Mouse (Mus musculus): Measurements from ENCODE around the gene Sipa1. TPM values are rescaled to one million over a fixed set of nuclear protein-coding genes. Genes with fewer than 3 reads are reported as not detected.

Sipa1 gene
- polyA plus RNA-seq, 1 experiment from 2014 or later, result 17.5 TPM

- 87% methylated on average over 4 of the region's 4 CpGs for WGBS
- Histone ChIP-seq H3K27me3 (ENCODE audit: control insufficient read depth, insufficient read depth, low read depth, low read length) (no peaks in the 10 kb centered on the region), H3K27ac (ENCODE audit: low read length) (no peak overlapping the region), H3K4me3 (ENCODE audit: low read depth, low read length) (no peak overlapping the region), H3K36me3 (ENCODE audit: control insufficient read depth, insufficient read depth, low read length) (peaks cover 38% of the 10 kb centered on the region), H3K9me3 (replicated peaks; ENCODE audit: control insufficient read depth, low read length, poor library complexity, severe bottlenecking) (no peaks in the 10 kb centered on the region), H3K4me2 (ENCODE audit: low read length) (no peak overlapping the region), H3K4me1 (ENCODE audit: control insufficient read depth, insufficient read depth, low read length) (no peaks in the 10 kb centered on the region; the same call in none of the 2 replicates), H3K9ac (ENCODE audit: low read depth, low read length) (no peak overlapping the region)
- no peak for ATAC-seq
These were observed 4.9 kb upstream of the Sipa1 start for GRCm38 (mm10) chr19:5668372-5668771.

DNA sequence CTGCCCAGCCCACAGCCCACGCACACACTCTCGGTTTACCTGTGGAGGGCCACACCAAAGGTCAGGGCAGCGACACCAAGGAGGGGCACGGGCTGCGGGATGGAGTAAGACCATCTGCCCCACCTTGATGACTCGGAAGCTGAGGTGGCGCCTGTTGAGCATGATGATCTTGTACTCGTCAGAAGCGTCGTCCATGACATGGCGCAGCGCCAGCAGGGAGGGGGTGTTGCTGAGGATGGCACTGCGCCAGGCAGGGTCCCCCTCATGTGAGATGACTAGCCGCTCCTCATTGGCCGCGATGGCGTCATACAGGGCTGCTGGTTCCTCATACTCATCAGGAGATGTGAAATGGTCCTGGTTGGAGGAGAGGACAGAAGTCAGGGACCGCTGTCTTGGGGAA, 2.9 kb upstream of the Sipa1 start:
- no peak overlapping the region for H3K27ac ChIP-seq (ENCODE audit: low read length)
- 94% methylated on average over 18 of the region's 18 CpGs for WGBS
- H3K9ac ChIP-seq (ENCODE audit: low read depth, low read length), result no peak overlapping the region
- H3K4me1 ChIP-seq (ENCODE audit: control insufficient read depth, insufficient read depth, low read length), result no peaks in the 10 kb centered on the region; the same call in none of the 2 replicates
- H3K27me3 ChIP-seq (ENCODE audit: control insufficient read depth, insufficient read depth, low read depth, low read length), result no peaks in the 10 kb centered on the region
- H3K4me2 ChIP-seq (ENCODE audit: low read length), result no peak overlapping the region
- no peak overlapping the region for H3K4me3 ChIP-seq (ENCODE audit: low read depth, low read length)
- no peak for ATAC-seq
- H3K9me3 ChIP-seq (replicated peaks; ENCODE audit: control insufficient read depth, low read length, poor library complexity, severe bottlenecking), result no peaks in the 10 kb centered on the region
- peaks cover 25% of the 10 kb centered on the region for H3K36me3 ChIP-seq (ENCODE audit: control insufficient read depth, insufficient read depth, low read length)

DNA sequence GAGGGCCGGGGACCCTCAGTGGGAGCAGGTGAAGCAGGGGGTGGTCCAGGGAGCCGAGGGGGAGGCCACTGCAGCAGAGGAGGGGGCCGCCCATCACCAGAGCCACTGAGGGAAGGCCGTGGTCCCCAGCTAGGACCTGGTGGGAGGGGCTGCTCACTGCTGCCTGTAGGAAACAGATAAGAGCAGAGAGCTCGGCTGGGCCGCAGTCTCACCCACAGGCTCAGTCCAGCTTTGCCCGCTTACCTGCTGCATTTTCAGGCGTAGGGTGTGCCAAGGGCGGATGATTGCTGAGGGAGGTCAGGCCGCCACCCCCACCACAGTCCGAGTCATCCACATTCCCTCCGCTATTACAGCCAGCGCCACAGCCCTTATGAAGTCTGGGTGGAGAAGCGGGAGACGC, 2.0 kb upstream of the Sipa1 start:
- no peak overlapping the region for H3K27ac ChIP-seq (ENCODE audit: low read length)
- no peak for ATAC-seq
- no peak overlapping the region for H3K4me2 ChIP-seq (ENCODE audit: low read length)
- H3K9me3 ChIP-seq (replicated peaks; ENCODE audit: control insufficient read depth, low read length, poor library complexity, severe bottlenecking), result no peaks in the 10 kb centered on the region
- H3K36me3 ChIP-seq (ENCODE audit: control insufficient read depth, insufficient read depth, low read length), result peaks cover 21% of the 10 kb centered on the region
- H3K9ac ChIP-seq (ENCODE audit: low read depth, low read length), result no peak overlapping the region
- H3K4me3 ChIP-seq (ENCODE audit: low read depth, low read length), result no peak overlapping the region
- H3K27me3 ChIP-seq (ENCODE audit: control insufficient read depth, insufficient read depth, low read depth, low read length), result no peaks in the 10 kb centered on the region
- H3K4me1 ChIP-seq (ENCODE audit: control insufficient read depth, insufficient read depth, low read length), result no peaks in the 10 kb centered on the region; the same call in none of the 2 replicates
- 94% methylated on average over 15 of the region's 15 CpGs for WGBS

DNA sequence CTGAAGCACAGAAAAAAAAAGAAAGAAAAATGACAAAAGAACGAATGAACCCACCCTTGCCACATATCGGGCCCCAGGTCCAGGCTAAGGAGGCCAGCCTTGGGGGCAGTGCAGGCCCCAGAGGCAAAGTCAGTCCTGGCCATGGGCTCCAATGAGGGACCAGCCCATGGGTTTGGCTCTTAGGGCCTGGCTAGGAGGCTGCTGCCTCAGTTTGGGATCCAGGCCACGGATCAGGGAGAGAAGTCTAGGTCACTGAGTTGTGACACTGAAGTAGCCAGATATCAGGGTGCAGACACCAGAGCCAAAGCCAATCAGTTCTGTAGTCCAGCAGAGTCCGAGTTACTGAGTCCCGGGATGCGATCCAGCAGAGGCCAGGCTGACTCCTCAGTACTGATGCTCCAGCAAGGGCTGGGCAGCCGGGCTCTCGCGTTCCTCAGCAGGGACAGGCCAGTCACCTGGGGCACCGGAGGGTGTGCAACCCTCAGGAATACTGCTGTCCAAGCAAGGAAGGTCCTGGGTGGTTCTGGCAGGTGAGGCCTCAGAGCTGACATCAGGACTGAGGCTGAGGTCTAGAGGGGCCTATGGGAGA, 1.3 kb upstream of the Sipa1 start:
- WGBS, result 90% methylated on average over 10 of the region's 10 CpGs
- no peaks in the 10 kb centered on the region for H3K27me3 ChIP-seq (ENCODE audit: control insufficient read depth, insufficient read depth, low read depth, low read length)

DNA sequence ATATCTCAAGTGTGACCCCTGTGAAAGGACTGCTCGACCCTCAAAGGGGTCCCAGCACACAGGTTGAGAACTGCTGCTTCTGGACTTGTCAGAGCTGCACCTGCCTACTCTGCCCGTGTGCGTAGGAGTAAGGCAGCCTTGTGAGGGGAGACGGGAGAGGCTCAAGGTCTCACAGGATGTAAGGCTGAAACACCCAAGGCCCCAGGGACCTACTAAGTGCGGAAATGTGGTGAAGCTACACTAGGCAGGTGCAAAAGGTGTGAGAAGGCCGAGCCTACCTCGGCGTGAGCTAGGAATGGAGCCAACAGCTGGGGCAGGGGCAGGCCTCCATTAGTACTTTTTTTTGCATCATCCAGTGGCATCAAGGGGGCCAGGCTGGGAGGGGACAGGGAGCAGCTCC, 1.2 kb downstream of the Sipa1 start:
- ATAC-seq, result no peak
- Histone ChIP-seq H3K9me3 (replicated peaks; ENCODE audit: control insufficient read depth, low read length, poor library complexity, severe bottlenecking) (no peaks in the 10 kb centered on the region), H3K27me3 (ENCODE audit: control insufficient read depth, insufficient read depth, low read depth, low read length) (no peaks in the 10 kb centered on the region), H3K9ac (ENCODE audit: low read depth, low read length) (no peak overlapping the region), H3K4me1 (ENCODE audit: control insufficient read depth, insufficient read depth, low read length) (no peaks in the 10 kb centered on the region; the same call in none of the 2 replicates), H3K36me3 (ENCODE audit: control insufficient read depth, insufficient read depth, low read length) (peaks cover 17% of the 10 kb centered on the region), H3K4me2 (ENCODE audit: low read length) (peak overlapping the region; percentile 43; the same call in 1 of the 2 replicates), H3K27ac (ENCODE audit: low read length) (no peak overlapping the region), H3K4me3 (ENCODE audit: low read depth, low read length) (no peak overlapping the region)
- 83% methylated on average over 8 of the region's 8 CpGs for WGBS

More for the DNA sequence above, 1.3 kb upstream of the Sipa1 start:
- no peak overlapping the region for H3K4me3 ChIP-seq (ENCODE audit: low read depth, low read length)
- H3K4me2 ChIP-seq (ENCODE audit: low read length), result no peak overlapping the region
- H3K9ac ChIP-seq (ENCODE audit: low read depth, low read length), result no peak overlapping the region
- no peaks in the 10 kb centered on the region for H3K9me3 ChIP-seq (replicated peaks; ENCODE audit: control insufficient read depth, low read length, poor library complexity, severe bottlenecking)
- no peak overlapping the region for H3K27ac ChIP-seq (ENCODE audit: low read length)
- ATAC-seq, result no peak
- H3K36me3 ChIP-seq (ENCODE audit: control insufficient read depth, insufficient read depth, low read length), result peaks cover 21% of the 10 kb centered on the region
- no peaks in the 10 kb centered on the region; the same call in none of the 2 replicates for H3K4me1 ChIP-seq (ENCODE audit: control insufficient read depth, insufficient read depth, low read length)

GRCm38 (mm10) chr19:5660942-5661751, 2.4 kb downstream of the Sipa1 start:
- Histone ChIP-seq H3K4me3 (ENCODE audit: low read depth, low read length) (no peak overlapping the region), H3K4me1 (ENCODE audit: control insufficient read depth, insufficient read depth, low read length) (no peaks in the 10 kb centered on the region; the same call in none of the 2 replicates), H3K9me3 (replicated peaks; ENCODE audit: control insufficient read depth, low read length, poor library complexity, severe bottlenecking) (no peaks in the 10 kb centered on the region), H3K4me2 (ENCODE audit: low read length) (0 out of 2 replicates have a peak overlapping the region, but pooled peaks have one; percentile 3), H3K27ac (ENCODE audit: low read length) (0 out of 2 replicates have a peak overlapping the region, but pooled peaks have one; percentile 33), H3K27me3 (ENCODE audit: control insufficient read depth, insufficient read depth, low read depth, low read length) (peaks cover 3% of the 10 kb centered on the region), H3K9ac (ENCODE audit: low read depth, low read length) (no peak overlapping the region), H3K36me3 (ENCODE audit: control insufficient read depth, insufficient read depth, low read length) (peaks cover 12% of the 10 kb centered on the region)
- 83% methylated on average over 15 of the region's 16 CpGs for WGBS
- ATAC-seq, result no peak

- Histone ChIP-seq H3K9ac (ENCODE audit: low read depth, low read length) (peak overlapping the region; percentile 59), H3K4me2 (ENCODE audit: low read length) (peak overlapping the region; percentile 83), H3K27me3 (ENCODE audit: control insufficient read depth, insufficient read depth, low read depth, low read length) (peaks cover 28% of the 10 kb centered on the region), H3K9me3 (replicated peaks; ENCODE audit: control insufficient read depth, low read length, poor library complexity, severe bottlenecking) (no peaks in the 10 kb centered on the region), H3K36me3 (ENCODE audit: control insufficient read depth, insufficient read depth, low read length) (no peaks in the 10 kb centered on the region; the same call in 1 of the 2 replicates), H3K27ac (ENCODE audit: low read length) (no peak overlapping the region), H3K4me3 (ENCODE audit: low read depth, low read length) (peak overlapping the region; percentile 45), H3K4me1 (ENCODE audit: control insufficient read depth, insufficient read depth, low read length) (peaks cover 10% of the 10 kb centered on the region)
- WGBS, result 13% methylated on average over 43 of the region's 43 CpGs
- ATAC-seq, result peak; percentile 46
These were observed 8.7 kb downstream of the Sipa1 start for GRCm38 (mm10) chr19:5654720-5655298.

DNA sequence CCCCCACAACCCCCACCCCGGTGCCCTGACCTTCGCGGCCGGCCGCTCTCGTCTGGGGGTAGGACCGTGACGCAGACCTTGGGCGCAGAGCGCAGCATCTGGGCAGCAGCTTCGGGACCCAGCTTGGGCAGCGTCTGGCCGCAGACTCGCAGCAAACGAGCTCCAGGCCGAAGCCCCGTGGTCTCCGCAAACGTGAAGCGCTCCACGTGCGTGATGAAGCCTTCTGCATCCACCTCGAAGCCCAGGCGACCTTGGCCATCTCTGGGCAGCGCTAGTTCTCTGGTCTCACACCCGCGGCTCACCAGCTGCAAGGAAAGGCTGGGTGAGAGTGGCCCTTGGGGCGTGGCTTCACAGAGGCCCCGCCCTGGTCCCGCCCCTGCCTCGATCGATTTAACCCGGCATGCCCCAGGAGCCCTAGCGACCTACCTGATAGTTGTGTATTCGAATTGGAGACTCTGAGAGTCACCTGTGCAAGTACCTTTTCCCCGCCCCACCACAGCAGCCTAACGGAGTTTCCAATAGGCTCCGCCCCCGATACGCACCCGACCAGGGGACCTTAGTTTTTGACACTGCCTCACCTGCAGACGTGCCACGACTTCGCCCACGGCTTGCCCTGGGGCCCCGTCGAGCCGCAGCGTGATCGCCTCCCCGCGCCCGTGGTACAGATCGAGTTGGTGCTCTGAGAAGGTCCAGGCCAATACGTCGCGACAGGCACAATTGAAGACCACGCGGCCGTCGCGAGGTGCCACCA, 9.4 kb downstream of the Sipa1 start:
- Histone ChIP-seq H3K4me1 (ENCODE audit: control insufficient read depth, insufficient read depth, low read length) (peaks cover 12% of the 10 kb centered on the region), H3K4me3 (ENCODE audit: low read depth, low read length) (peak overlapping the region; percentile 45), H3K9ac (ENCODE audit: low read depth, low read length) (peak overlapping the region; percentile 59), H3K4me2 (ENCODE audit: low read length) (peak overlapping the region; percentile 83), H3K9me3 (replicated peaks; ENCODE audit: control insufficient read depth, low read length, poor library complexity, severe bottlenecking) (no peaks in the 10 kb centered on the region), H3K27ac (ENCODE audit: low read length) (no peak overlapping the region), H3K36me3 (ENCODE audit: control insufficient read depth, insufficient read depth, low read length) (no peaks in the 10 kb centered on the region; the same call in 1 of the 2 replicates), H3K27me3 (ENCODE audit: control insufficient read depth, insufficient read depth, low read depth, low read length) (peaks cover 28% of the 10 kb centered on the region)
- 7% methylated on average over 62 of the region's 62 CpGs for WGBS
- ATAC-seq, result peak; percentile 59
